Mouse (Mus musculus): ENCODE measurements around the gene Gm21992.

Gene Gm21992

DNA sequence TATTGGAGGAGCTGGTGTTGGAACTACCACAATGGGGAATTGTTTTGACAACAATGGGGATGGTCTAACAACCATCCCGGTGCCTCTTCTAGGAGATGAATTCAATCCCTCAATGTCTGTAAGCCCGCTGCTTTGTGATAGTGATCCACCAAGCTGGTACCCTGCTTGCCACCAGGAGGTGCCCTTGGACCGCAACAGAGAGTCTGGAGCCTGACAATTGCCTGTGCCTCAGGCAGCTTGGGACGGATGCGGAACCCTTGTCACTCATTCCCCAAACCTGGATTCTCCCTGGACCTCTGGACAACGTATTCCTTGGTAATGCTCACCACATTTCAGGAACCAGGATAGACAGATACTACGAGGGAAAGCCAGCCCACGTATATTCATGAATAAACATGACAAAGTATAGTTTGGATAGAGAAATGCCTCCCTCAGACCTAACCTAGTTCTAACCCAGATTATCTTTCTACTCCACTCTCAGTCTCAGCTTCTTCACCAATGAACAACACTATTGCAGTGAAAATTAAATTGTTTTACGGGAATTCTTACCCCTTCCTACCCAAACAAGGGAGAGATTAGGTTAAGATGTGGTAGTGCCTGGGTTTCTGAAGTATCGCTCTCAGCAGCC, 55.7 kb downstream of the Gm21992 start:
- peak; percentile 76 for DNase-seq (ENCODE audit: extremely low spot score, low read depth, low spot score)

- no peak for DNase-seq (ENCODE audit: extremely low spot score, low read depth, low spot score)
Measured at GRCm38 (mm10) chr19:4749975-4750374, 61.4 kb downstream of the Gm21992 start.

DNA sequence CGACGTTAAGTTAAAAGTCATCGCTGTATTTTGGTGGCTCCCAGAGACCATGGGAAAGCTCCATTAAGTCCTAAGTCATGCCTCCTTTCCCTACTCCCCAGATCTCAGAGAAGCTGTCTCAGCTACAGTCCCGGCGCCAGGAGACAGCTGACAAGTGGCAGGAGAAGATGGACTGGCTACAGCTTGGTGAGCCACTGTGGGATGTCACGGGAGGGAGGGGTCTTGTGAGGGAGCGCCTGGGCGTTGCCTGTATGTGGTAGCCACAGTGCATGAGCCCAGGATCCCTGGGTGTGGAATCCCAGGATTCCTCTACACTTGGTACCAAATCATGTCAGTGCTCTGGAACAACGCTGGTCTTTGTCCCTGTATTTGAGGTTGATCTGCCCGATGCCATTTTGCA, 62.9 kb downstream of the Gm21992 start:
- DNase-seq (ENCODE audit: extremely low spot score, low read depth, low spot score) = no peak

DNA sequence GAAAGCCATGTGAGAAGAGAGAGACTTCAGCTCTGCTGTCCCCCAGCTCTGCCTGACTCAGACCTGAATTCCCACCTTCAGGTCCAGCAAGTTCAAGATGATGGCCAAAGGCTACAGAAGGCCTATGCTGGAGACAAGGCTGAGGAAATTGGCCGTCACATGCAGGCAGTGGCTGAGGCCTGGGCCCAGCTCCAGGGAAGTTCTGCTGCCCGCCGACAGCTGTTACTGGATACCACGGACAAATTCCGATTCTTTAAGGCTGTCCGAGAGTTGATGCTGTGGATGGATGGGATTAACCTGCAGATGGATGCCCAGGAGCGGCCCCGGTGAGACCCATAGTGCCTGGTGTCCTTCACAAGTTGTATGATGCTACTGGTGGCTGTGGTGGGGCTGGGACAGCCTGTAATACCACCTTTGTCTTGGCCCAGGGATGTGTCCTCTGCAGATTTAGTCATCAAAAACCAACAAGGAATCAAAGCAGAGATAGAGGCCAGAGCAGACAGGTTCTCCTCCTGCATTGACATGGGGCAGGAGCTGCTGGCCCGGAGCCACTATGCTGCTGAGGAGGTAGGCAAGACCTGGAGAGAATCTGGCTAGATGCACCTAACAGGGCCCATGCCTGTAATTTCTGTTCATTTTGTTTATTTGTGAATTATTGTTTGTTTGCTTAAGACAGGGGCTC, 63.6 kb downstream of the Gm21992 start:
- DNase-seq (ENCODE audit: extremely low spot score, low read depth, low spot score) = no peak

DNA sequence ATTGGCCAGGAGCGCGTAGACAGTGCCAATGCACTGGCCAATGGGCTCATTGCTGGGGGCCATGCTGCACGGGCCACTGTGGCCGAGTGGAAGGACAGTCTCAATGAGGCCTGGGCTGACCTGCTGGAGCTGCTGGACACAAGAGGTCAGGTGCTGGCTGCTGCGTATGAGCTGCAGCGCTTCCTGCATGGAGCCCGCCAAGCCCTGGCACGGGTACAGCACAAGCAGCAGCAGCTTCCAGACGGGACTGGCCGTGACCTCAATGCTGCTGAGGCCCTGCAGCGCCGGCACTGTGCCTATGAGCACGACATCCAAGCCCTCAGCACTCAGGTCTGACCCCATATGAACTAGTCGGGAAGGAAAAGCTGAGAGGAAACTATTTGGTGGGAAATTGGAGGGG, 64.8 kb downstream of the Gm21992 start:
- no peak for DNase-seq (ENCODE audit: extremely low spot score, low read depth, low spot score)

GRCm38 (mm10) chr19:4745681-4746080, 65.7 kb downstream of the Gm21992 start:
- no peak for DNase-seq (ENCODE audit: extremely low spot score, low read depth, low spot score)

DNA sequence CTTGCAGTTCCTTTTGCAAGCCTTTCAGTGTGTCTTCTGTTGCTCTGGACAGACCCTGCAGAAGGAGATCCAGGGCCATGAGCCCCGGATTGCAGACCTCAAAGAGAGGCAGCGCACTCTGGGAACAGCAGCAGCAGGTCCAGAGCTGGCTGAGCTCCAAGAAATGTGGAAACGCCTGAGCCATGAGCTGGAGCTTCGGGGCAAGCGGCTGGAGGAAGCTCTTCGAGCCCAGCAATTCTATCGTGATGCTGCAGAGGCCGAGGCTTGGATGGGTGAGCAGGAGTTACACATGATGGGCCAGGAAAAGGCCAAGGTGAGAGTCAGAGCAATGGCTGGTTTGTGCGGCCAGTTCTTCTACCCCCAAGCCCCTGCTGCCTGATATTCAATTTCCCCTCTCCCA, 66.4 kb downstream of the Gm21992 start:
- DNase-seq (ENCODE audit: extremely low spot score, low read depth, low spot score) = no peak

DNA sequence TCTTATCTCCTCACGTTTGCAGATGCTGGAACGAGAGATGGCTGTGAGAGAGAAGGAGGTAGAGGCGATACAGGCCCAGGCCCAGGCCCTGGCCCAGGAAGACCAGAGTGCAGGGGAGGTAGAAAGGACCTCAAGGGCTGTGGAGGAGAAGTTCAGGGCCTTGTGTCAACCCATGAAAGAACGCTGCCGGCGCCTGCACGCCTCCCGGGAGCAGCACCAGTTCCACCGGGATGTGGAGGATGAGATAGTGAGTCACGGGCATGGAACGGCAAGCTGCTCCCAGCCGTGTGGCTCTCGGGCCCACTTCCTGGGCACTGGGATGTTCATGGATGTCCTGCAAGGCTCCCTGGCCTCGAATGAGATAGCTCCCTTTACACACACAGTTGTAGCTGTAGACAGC, 67.4 kb downstream of the Gm21992 start:
- no peak for DNase-seq (ENCODE audit: extremely low spot score, low read depth, low spot score)

DNA sequence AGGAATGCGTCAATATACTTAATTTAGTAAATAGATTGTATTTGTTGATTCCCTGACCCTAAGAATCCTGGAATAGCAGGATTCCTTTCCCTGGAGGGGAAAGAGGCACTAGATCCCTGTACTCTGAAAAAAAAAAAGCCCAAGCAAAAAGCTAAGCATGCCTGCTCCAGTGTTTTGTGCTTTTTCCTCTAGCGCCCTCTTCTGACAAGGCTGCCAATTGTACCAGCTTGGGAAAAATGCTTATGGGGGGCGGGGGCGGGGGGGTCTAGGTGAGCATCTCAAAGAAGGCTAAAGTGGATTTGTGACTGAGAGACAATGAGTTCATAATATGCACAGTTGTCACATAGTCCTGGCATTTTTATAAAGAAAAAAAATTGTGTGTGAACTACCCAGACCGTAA, 67.9 kb downstream of the Gm21992 start:
- DNase-seq (ENCODE audit: extremely low spot score, low read depth, low spot score) = no peak

DNA sequence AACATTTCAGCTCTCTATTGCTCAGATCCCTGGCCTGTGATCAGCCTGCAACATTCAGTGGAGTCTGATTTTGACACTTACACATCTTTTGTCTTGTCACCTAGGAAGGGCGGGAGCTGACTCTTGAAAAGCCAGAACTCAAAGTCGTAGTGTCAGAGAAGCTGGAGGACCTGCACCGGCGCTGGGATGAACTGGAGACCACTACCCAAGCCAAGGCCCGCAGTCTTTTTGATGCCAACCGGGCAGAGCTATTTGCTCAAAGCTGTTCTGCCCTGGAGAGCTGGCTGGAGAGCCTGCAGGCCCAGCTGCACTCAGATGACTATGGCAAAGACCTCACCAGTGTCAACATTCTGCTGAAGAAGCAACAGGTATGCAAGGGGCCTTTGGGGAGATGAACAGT, 69.2 kb downstream of the Gm21992 start:
- DNase-seq (ENCODE audit: extremely low spot score, low read depth, low spot score) = no peak

DNA sequence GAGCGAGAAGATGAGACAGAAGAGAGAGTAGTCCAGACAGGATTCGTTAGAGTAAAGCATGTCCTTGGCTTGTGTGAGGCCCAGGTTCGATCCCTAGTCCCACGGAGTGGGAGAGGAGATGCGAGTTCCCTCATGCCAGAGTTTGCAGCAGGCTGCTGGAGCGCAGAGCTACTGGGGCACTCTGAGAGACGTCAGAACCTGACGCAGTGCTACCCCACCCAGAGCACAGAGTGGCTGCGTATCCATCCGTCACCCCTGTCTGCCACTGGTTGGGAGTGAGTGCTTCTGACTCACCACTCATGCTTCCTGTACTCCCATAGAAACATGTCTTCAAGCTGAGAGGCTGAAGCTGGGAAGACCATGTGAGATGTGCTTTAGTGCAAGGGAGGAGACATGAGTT, 69.9 kb downstream of the Gm21992 start:
- no peak for DNase-seq (ENCODE audit: extremely low spot score, low read depth, low spot score)

DNA sequence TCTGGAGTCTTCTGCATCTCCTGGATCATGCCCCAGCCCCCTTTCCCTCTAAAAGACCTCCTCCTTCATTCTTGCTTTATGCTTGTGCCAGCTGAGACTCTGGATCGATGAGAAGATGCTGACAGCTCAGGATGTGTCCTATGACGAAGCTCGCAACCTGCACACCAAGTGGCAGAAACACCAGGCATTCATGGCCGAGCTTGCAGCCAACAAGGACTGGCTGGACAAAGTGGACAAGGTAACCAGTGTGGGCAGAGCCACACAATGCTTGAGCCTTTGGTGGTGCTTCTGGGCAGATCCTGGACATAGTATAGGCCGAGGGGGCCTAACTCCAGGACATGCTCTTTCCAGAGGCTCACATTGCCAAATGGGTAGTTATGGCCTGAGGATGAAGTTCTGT, 71.7 kb downstream of the Gm21992 start:
- no peak for DNase-seq (ENCODE audit: extremely low spot score, low read depth, low spot score)

DNA sequence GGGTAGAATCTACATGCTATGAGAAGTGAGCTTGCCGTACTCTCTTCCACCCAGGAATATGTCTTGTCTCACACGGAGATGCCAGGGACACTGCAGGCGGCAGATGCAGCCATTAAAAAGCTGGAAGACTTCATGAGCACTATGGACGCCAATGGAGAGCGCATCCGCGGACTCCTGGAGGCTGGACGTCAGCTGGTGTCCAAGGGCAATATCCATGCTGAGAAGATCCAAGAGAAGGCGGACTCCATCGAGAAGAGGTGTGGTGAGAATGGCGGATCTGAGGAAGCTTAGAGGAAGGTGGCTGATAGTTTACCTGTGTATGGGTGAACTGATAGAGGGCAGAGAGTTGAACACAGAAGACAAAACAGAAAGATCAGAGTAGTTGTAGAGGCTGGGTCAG, 72.4 kb downstream of the Gm21992 start:
- DNase-seq (ENCODE audit: extremely low spot score, low read depth, low spot score) = no peak

DNA sequence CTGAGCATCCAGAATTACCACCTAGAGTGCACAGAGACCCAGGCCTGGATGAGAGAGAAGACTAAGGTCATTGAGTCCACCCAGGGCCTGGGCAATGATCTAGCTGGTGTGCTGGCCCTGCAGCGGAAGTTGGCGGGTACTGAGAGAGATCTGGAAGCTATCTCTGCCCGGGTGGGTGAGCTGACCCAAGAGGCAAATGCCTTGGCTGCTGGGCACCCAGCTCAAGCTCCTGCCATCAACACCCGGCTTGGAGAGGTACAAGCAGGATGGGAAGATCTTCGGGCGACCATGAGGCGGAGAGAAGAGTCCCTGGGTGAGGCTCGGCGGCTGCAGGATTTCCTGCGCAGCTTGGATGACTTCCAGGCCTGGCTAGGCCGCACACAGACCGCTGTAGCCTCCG, 73.5 kb downstream of the Gm21992 start:
- no peak for DNase-seq (ENCODE audit: extremely low spot score, low read depth, low spot score)

GRCm38 (mm10) chr19:4733052-4733451, 78.4 kb downstream of the Gm21992 start:
- DNase-seq (ENCODE audit: extremely low spot score, low read depth, low spot score) = no peak

DNA sequence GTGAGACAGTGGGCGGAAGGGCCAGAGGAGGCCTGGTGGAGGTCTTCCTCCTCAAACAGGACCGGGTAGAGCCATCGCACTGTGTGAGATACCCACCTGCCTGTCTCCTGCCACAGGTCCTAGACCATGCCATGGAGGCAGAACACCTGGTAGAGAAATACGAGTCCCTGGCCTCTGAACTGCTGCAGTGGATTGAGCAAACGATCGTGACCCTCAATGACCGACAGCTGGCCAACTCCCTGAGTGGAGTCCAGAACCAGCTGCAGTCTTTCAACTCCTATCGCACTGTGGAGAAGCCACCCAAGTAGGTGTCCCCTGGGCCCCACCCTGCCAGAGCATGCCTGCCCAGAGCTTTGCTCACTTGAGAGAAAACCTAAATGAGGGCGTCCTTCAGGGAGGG, 82.2 kb downstream of the Gm21992 start:
- DNase-seq (ENCODE audit: extremely low spot score, low read depth, low spot score) = no peak

DNA sequence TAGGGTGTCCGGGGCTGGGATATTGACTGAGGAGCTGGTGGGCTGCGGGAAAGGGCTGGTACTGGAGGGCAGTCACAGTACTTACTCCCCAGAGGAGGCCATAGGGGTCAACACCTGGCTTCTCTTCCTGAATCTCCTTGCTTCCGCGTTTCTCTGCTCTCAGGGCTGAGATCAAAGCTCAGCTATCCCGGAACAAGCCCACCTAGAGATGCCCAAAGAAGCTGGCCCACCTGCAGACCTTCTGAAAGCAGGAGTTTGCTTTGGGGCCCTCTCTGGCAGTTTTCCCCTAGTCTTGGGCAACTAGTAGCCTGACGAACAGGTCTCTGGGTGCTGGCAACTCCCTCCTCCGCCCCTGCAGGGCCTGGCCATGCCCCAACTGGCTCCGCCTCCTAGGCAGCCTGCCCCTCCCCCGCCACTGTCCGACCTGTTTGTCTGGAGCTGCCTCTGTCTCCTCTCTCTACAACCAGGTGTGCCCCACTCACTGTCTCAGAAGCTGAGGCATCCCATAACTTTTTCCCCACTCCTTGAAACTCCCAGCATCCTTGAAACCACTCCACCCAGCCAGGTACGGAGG, 90.7 kb downstream of the Gm21992 start:
- DNase-seq (ENCODE audit: extremely low spot score, low read depth, low spot score) = no peak

DNA sequence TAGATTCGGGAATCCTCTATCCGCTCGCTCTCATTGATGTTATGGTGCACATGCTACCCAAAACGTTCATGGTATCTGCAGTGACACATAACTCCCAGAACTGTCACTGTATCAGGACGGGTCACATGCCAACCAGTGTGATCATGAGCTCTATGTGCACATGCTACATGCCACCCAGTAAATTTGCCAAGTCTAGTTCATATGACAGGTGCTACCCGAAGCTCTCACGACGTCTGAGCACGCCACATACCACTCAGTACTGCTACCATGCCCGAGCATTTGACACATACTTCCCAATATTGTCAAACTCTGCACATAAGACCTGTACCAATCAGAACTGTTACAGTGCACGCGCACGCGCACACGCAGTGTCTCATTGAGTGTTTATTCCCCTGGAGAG, 91.3 kb downstream of the Gm21992 start:
- DNase-seq (ENCODE audit: extremely low spot score, low read depth, low spot score) = no peak

GRCm38 (mm10) chr19:4719351-4719764, 92.1 kb downstream of the Gm21992 start:
- no peak for DNase-seq (ENCODE audit: extremely low spot score, low read depth, low spot score)

DNA sequence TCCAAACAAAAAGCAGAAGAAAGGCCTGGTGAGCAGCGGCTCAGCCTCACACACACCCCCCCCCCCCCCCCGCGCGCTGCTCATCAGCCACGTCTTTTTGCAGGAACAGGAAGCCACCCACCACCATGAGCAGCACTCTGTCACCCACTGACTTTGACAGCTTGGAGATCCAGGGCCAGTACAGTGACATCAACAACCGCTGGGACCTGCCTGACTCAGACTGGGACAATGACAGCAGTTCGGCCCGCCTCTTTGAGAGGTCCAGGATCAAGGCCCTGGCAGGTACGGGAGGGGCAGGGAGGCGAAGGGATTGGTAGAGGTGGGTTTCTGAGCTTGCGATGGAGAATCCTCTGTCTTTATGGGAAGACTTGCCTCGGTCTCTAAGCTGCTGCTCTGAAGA, 92.7 kb downstream of the Gm21992 start:
- no peak for DNase-seq (ENCODE audit: extremely low spot score, low read depth, low spot score)

DNA sequence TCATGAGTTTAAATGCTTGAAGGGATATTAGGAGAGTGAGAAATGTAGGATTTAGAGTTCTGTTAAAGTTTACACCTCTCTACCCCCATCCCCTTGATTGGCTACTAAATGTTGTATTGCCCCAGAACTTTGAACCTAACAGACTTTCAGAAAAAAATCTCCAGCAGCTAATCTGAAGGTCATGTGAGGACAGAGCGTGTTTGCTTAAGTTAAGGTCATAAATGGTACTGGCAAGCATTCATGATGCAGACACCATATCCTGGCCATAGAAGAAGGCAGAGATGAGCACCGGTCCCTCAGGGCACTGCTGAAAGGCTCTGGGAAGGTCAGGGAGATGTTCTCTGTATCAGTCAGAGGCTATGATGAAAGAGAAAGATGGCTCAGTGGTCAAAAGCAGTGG, 94.1 kb downstream of the Gm21992 start:
- no peak for DNase-seq (ENCODE audit: extremely low spot score, low read depth, low spot score)

DNA sequence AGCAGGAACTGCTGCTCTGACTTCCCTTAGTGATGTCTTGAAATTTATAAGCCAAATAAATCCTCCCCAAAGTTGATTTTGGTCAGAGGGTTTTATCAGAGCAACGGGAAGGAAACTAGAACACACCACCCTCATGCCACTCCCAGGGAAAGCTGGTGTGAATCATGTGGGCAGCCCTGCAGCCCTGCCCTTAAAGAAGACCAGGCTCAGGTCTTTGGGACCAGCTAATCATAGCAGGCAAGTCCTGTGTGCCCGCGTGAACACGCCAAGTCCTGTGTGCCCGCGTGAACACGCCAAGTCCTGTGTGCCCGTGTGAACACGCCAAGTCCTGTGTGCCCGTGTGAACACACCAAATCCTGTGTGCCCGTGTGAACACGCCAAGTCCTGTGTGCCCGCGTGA, 94.7 kb downstream of the Gm21992 start:
- no peak for DNase-seq (ENCODE audit: extremely low spot score, low read depth, low spot score)

DNA sequence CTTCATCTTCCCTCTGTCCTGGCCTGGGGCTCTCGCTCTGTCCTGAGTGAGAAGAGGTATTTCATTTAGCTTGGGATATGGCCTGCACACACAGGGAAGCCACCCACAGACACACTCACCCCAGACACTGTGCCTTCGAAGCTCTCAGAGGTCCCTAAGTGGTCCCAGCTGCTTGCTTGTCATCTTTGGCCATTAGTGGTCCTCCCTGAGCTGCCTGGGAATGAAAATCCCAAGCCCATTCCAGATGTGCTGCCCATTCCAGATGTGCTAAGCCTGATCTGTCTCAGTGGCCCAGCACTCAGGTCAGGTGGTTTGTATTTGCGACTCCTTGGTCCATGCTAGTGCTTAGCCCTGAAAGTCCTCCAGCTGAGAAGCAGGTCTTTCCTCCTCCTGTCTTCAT, 97.5 kb downstream of the Gm21992 start:
- DNase-seq (ENCODE audit: extremely low spot score, low read depth, low spot score) = no peak

Measured in hindlimb bud, embryonic 11.5 days (tissue).